17 mouse cellular contexts compared by ENCODE assay signal in genomic region chrX:140572702-140573338, GRCm38 (mm10). TPM values are rescaled to one million over a fixed set of nuclear protein-coding genes. Genes with fewer than 3 reads are reported as not detected.
DNase-seq lines count a peak whose midpoint lies in the region; ATAC-seq and TF ChIP-seq lines count a peak whose summit lies in the region.
"Had no signal": no experiment of that assay in that cellular context is flagged by ENCODE, and none has a peak within 500 bp of the region (broad histone marks: within the 10 kb centered on the region; RNA-seq: fewer than 3 reads in every experiment).

No protein-coding gene starts in this region.

- H3K9ac ChIP-seq in forebrain, embryonic 11.5 days (ENCODE audit: low read length), result no peak overlapping the region
- H3K9ac ChIP-seq in heart, postnatal 0 days (replicated peaks; ENCODE audit: low read depth, low read length), result no peak overlapping the region
- H3K9ac ChIP-seq in heart, embryonic 11.5 days (ENCODE audit: low read depth, low read length), result no peak overlapping the region
- H3K9ac ChIP-seq in forebrain, postnatal 0 days, result no peak overlapping the region
- H3K9ac ChIP-seq in midbrain, embryonic 11.5 days (ENCODE audit: low read length), result no peak overlapping the region
- H3K9ac ChIP-seq: hindbrain, embryonic 15.5 days; limb, embryonic 13.5 days; midbrain, embryonic 13.5 days had no signal

- TF ChIP-seq EP300 in heart, postnatal 0 days (IDR thresholded peaks at IDR 0.05; ENCODE audit: low read depth), result no peak

- no peak overlapping the region for H3K4me2 ChIP-seq in forebrain, embryonic 11.5 days (ENCODE audit: low read depth, low read length, severe bottlenecking)
- no peak overlapping the region for H3K4me2 ChIP-seq in heart, postnatal 0 days (ENCODE audit: low read depth, low read length)
- H3K4me2 ChIP-seq in heart, embryonic 11.5 days, result no peak overlapping the region
- no peak overlapping the region for H3K4me2 ChIP-seq in forebrain, postnatal 0 days (ENCODE audit: low read depth)
- H3K4me2 ChIP-seq in midbrain, embryonic 11.5 days, result no peak overlapping the region
- H3K4me2 ChIP-seq: hindbrain, embryonic 15.5 days; limb, embryonic 13.5 days; midbrain, embryonic 13.5 days had no signal

- no peaks in the 10 kb centered on the region for H3K4me1 ChIP-seq in forebrain, embryonic 11.5 days (replicated peaks; ENCODE audit: control insufficient read depth, insufficient read depth, low read length)
- H3K4me1 ChIP-seq in forebrain, embryonic 10.5 days, result no peaks in the 10 kb centered on the region
- H3K4me1 ChIP-seq in heart, postnatal 0 days (ENCODE audit: control insufficient read depth, insufficient read depth), result peaks cover 3% of the 10 kb centered on the region; the same call in 1 of the 2 replicates
- H3K4me1 ChIP-seq in heart, embryonic 11.5 days (ENCODE audit: control insufficient read depth, insufficient read depth, low read length), result no peaks in the 10 kb centered on the region
- no peaks in the 10 kb centered on the region for H3K4me1 ChIP-seq in forebrain, postnatal 0 days (ENCODE audit: insufficient read depth)
- no peaks in the 10 kb centered on the region for H3K4me1 ChIP-seq in midbrain, embryonic 11.5 days (ENCODE audit: control insufficient read depth, insufficient read depth, low read length)
- H3K4me1 ChIP-seq: hindbrain, embryonic 15.5 days; limb, embryonic 13.5 days; midbrain, embryonic 13.5 days had no signal

- no peak overlapping the region for H3K27ac ChIP-seq in forebrain, embryonic 11.5 days (ENCODE audit: low read depth, low read length)
- no peak overlapping the region for H3K27ac ChIP-seq in forebrain, embryonic 10.5 days
- H3K27ac ChIP-seq in heart, postnatal 0 days (ENCODE audit: low read depth), result 0 out of 2 replicates have a peak overlapping the region, but pooled peaks have one; percentile 34
- no peak overlapping the region for H3K27ac ChIP-seq in heart, embryonic 11.5 days (ENCODE audit: low read depth, low read length)
- no peak overlapping the region for H3K27ac ChIP-seq in forebrain, postnatal 0 days (ENCODE audit: low read depth, low read length)
- no peak overlapping the region for H3K27ac ChIP-seq in midbrain, embryonic 11.5 days (ENCODE audit: low read depth, low read length)
- H3K27ac ChIP-seq: hindbrain, embryonic 15.5 days; limb, embryonic 13.5 days; midbrain, embryonic 13.5 days had no signal

- no peaks in the 10 kb centered on the region for H3K36me3 ChIP-seq in forebrain, embryonic 11.5 days (ENCODE audit: control insufficient read depth, insufficient read depth, low read length)
- H3K36me3 ChIP-seq in forebrain, embryonic 10.5 days (replicated peaks), result no peaks in the 10 kb centered on the region
- no peaks in the 10 kb centered on the region for H3K36me3 ChIP-seq in heart, postnatal 0 days (replicated peaks; ENCODE audit: control insufficient read depth, insufficient read depth, low read length)
- no peaks in the 10 kb centered on the region for H3K36me3 ChIP-seq in heart, embryonic 11.5 days (ENCODE audit: control insufficient read depth, insufficient read depth, low read length)
- no peaks in the 10 kb centered on the region for H3K36me3 ChIP-seq in forebrain, postnatal 0 days (ENCODE audit: insufficient read depth)
- no peaks in the 10 kb centered on the region for H3K36me3 ChIP-seq in midbrain, embryonic 11.5 days (ENCODE audit: control insufficient read depth, insufficient read depth, low read length)
- H3K36me3 ChIP-seq: hindbrain, embryonic 15.5 days; limb, embryonic 13.5 days; midbrain, embryonic 13.5 days had no signal

- TF ChIP-seq CTCF in heart, postnatal 0 days (IDR thresholded peaks at IDR 0.05; ENCODE audit: low read depth), result no peak
- no peak for TF ChIP-seq CTCF in forebrain, postnatal 0 days (IDR thresholded peaks at IDR 0.05; ENCODE audit: low read depth)

- ATAC-seq in forebrain, embryonic 11.5 days (replicated peaks; ENCODE audit: low FRiP score), result peak; percentile 72
- ATAC-seq in heart, postnatal 0 days (ENCODE audit: insufficient read depth, low read depth), result peak; percentile 53; the same call in 1 of the 2 replicates
- ATAC-seq in heart, embryonic 11.5 days (replicated peaks; ENCODE audit: insufficient number of reproducible peaks, low FRiP score, low TSS enrichment), result no peak
- peak; percentile 16; the same call in 1 of the 2 replicates for ATAC-seq in forebrain, postnatal 0 days
- no peak for ATAC-seq in midbrain, embryonic 11.5 days (ENCODE audit: low FRiP score)
- ATAC-seq: midbrain, embryonic 13.5 days had no signal

- H3K4me3 ChIP-seq in forebrain, embryonic 11.5 days (ENCODE audit: low read depth, low read length), result no peak overlapping the region
- no peak overlapping the region for H3K4me3 ChIP-seq in forebrain, embryonic 10.5 days
- no peak overlapping the region for H3K4me3 ChIP-seq in heart, postnatal 0 days (ENCODE audit: low read depth, low read length)
- H3K4me3 ChIP-seq in heart, embryonic 11.5 days (ENCODE audit: low read depth, low read length), result no peak overlapping the region
- no peak overlapping the region for H3K4me3 ChIP-seq in forebrain, postnatal 0 days (ENCODE audit: low read depth, low read length)
- H3K4me3 ChIP-seq in midbrain, embryonic 11.5 days (ENCODE audit: low read depth, low read length), result no peak overlapping the region
- H3K4me3 ChIP-seq: erythroblast, embryonic 14.5 days; hindbrain, embryonic 15.5 days; limb, embryonic 13.5 days; midbrain, embryonic 13.5 days had no signal

- H3K27me3 ChIP-seq in forebrain, embryonic 11.5 days (ENCODE audit: control insufficient read depth, insufficient read depth, low read length), result peaks cover 76% of the 10 kb centered on the region
- peaks cover 100% of the 10 kb centered on the region for H3K27me3 ChIP-seq in forebrain, embryonic 10.5 days (ENCODE audit: poor library complexity, severe bottlenecking)
- no peaks in the 10 kb centered on the region for H3K27me3 ChIP-seq in heart, postnatal 0 days (ENCODE audit: control insufficient read depth, insufficient read depth, low read length)
- 0 out of 2 replicates have a peak, but pooled peaks cover 6% of the 10 kb centered on the region for H3K27me3 ChIP-seq in heart, embryonic 11.5 days (ENCODE audit: control insufficient read depth, insufficient read depth, low read length)
- H3K27me3 ChIP-seq in forebrain, postnatal 0 days (ENCODE audit: insufficient read depth, low read length), result peaks cover 18% of the 10 kb centered on the region; the same call in 1 of the 2 replicates
- H3K27me3 ChIP-seq in midbrain, embryonic 11.5 days (ENCODE audit: control insufficient read depth, insufficient read depth, low read length), result peaks cover 35% of the 10 kb centered on the region

- 35% methylated on average over 2 of the region's 2 CpGs for WGBS in forebrain, embryonic 11.5 days
- WGBS in forebrain, embryonic 10.5 days, result 39% methylated on average over 2 of the region's 2 CpGs
- WGBS in heart, postnatal 0 days, result 41% methylated on average over 2 of the region's 2 CpGs
- WGBS in heart, embryonic 11.5 days (ENCODE audit: insufficient replicate concordance), result 58% methylated on average over 2 of the region's 2 CpGs
- 18% methylated on average over 2 of the region's 2 CpGs for WGBS in forebrain, postnatal 0 days
- WGBS in midbrain, embryonic 11.5 days, result 59% methylated on average over 2 of the region's 2 CpGs

- no peaks in the 10 kb centered on the region for H3K9me3 ChIP-seq in forebrain, embryonic 11.5 days (ENCODE audit: control insufficient read depth, low read length)
- no peaks in the 10 kb centered on the region for H3K9me3 ChIP-seq in forebrain, embryonic 10.5 days
- no peaks in the 10 kb centered on the region for H3K9me3 ChIP-seq in heart, postnatal 0 days (replicated peaks; ENCODE audit: control insufficient read depth, low read length)
- H3K9me3 ChIP-seq in heart, embryonic 11.5 days (replicated peaks; ENCODE audit: control insufficient read depth, low read length), result no peaks in the 10 kb centered on the region
- no peaks in the 10 kb centered on the region for H3K9me3 ChIP-seq in forebrain, postnatal 0 days (ENCODE audit: low read length)
- H3K9me3 ChIP-seq in midbrain, embryonic 11.5 days (ENCODE audit: control insufficient read depth, low read length), result no peaks in the 10 kb centered on the region
- H3K9me3 ChIP-seq: hindbrain, embryonic 15.5 days; limb, embryonic 13.5 days; midbrain, embryonic 13.5 days had no signal

- peak; percentile 50 for DNase-seq in forebrain, embryonic 11.5 days (ENCODE audit: low spot score)
- DNase-seq in forebrain, embryonic 10.5 days (ENCODE audit: extremely low spot score, low spot score), result no peak
- DNase-seq in heart, postnatal 0 days (ENCODE audit: low spot score), result no peak
- peak; percentile 38 for DNase-seq in NIH3T3 (ENCODE audit: low read depth)
- DNase-seq in forebrain, postnatal 0 days, result no peak
- no peak for DNase-seq in midbrain, embryonic 11.5 days (ENCODE audit: low spot score, missing footprints)
- no peak for DNase-seq in kidney, adult 9 months
- DNase-seq: adrenal gland, postnatal 25 days; B cell, adult 2 months; kidney, adult 2 months; kidney, postnatal 4 days; lung, postnatal 4 days had no signal

RNA-seq across cellular contexts. Expression of gene Tsc22d3, which starts 27.6 kb away (rescaled TPM):
- polyA plus RNA-seq in forebrain, embryonic 11.5 days (2014; fragmentation: Nextera tagmentation; extraction: Ambion mirVana), result 101 and 105 TPM in 2 replicates
- polyA plus RNA-seq in forebrain, embryonic 10.5 days (2016; fragmentation: Nextera tagmentation; extraction: Ambion mirVana), result 93.8 and 97.5 TPM in 2 replicates
- 187 and 240 TPM in 2 replicates for total RNA-seq in heart, postnatal 0 days (2014; rRNA removed; ENCODE audit: low replicate concordance)
- polyA plus RNA-seq in heart, postnatal 0 days (2015; fragmentation: Nextera tagmentation; extraction: Ambion mirVana), result 165 and 172 TPM in 2 replicates
- 184 and 203 TPM in 2 replicates for polyA plus RNA-seq in heart, embryonic 11.5 days (2014; fragmentation: Nextera tagmentation; extraction: Ambion mirVana)
- total RNA-seq in forebrain, postnatal 0 days (2014; rRNA removed), result 93.9 and 114 TPM in 2 replicates
- polyA plus RNA-seq in forebrain, postnatal 0 days (2015; fragmentation: Nextera tagmentation; extraction: Ambion mirVana), result 75.3 and 92.2 TPM in 2 replicates
- polyA plus RNA-seq in midbrain, embryonic 11.5 days (2014; fragmentation: Nextera tagmentation; extraction: Ambion mirVana), result 165 and 166 TPM in 2 replicates

Comparison
In these comparisons a context has a peak if more than half of its experiments do, and no peak if none do; other contexts are left out.
1. ATAC-seq: peak in forebrain, embryonic 11.5 days (single experiment), heart, postnatal 0 days (single experiment) and forebrain, postnatal 0 days (single experiment); none in heart, embryonic 11.5 days (single experiment) and midbrain, embryonic 11.5 days (single experiment).
2. DNase-seq: peak in forebrain, embryonic 11.5 days (single experiment) and NIH3T3 (single experiment); none in forebrain, embryonic 10.5 days (single experiment), heart, postnatal 0 days (single experiment), forebrain, postnatal 0 days (single experiment), midbrain, embryonic 11.5 days (single experiment) and kidney, adult 9 months (single experiment).